ENCODE assay signal across 16 mouse cellular contexts in genomic region chr15:25929936-25930335, GRCm38 (mm10). TPM values are rescaled to one million over a fixed set of nuclear protein-coding genes. Genes with fewer than 3 reads are reported as not detected.
DNase-seq lines count a peak whose midpoint lies in the region; ATAC-seq and TF ChIP-seq lines count a peak whose summit lies in the region.
"Had no signal": no experiment of that assay in that cellular context is flagged by ENCODE, and none has a peak within 500 bp of the region (broad histone marks: within the 10 kb centered on the region; RNA-seq: fewer than 3 reads in every experiment).

No protein-coding gene starts in this region.

- H3K27me3 ChIP-seq in liver, adult 2 months (ENCODE audit: control insufficient read depth, insufficient read depth, low read length), result no peaks in the 10 kb centered on the region
- H3K27me3 ChIP-seq in liver, embryonic 11.5 days (replicated peaks; ENCODE audit: control insufficient read depth, insufficient read depth, low read length), result no peaks in the 10 kb centered on the region
- H3K27me3 ChIP-seq: midbrain, embryonic 13.5 days; stomach, embryonic 15.5 days had no signal

- TF ChIP-seq POLR2A in liver, adult 2 months (IDR thresholded peaks at IDR 0.05; ENCODE audit: extremely low read depth, insufficient read depth, low read length), result no peak

- no peaks in the 10 kb centered on the region for H3K36me3 ChIP-seq in liver, adult 2 months (ENCODE audit: control insufficient read depth, insufficient read depth, low read length)
- H3K36me3 ChIP-seq in liver, embryonic 11.5 days (ENCODE audit: control insufficient read depth, insufficient read depth, low read length), result no peaks in the 10 kb centered on the region
- H3K36me3 ChIP-seq: midbrain, embryonic 13.5 days; stomach, embryonic 15.5 days had no signal

- H3K9ac ChIP-seq in liver, adult 2 months (ENCODE audit: low read depth, low read length), result no peak overlapping the region
- no peak overlapping the region for H3K9ac ChIP-seq in liver, embryonic 11.5 days (ENCODE audit: low read depth, low read length)
- H3K9ac ChIP-seq: forebrain, postnatal 0 days; midbrain, embryonic 13.5 days; stomach, embryonic 15.5 days had no signal

- no peak for TF ChIP-seq CTCF in liver, adult 2 months (IDR thresholded peaks at IDR 0.05; ENCODE audit: low read depth, low read length)

- peaks cover 7% of the 10 kb centered on the region; the same call in 1 of the 2 replicates for H3K79me2 ChIP-seq in liver, adult 2 months (ENCODE audit: control insufficient read depth, insufficient read depth, low read length)

- H3K4me2 ChIP-seq in liver, embryonic 11.5 days, result no peak overlapping the region
- H3K4me2 ChIP-seq: midbrain, embryonic 13.5 days; stomach, embryonic 15.5 days had no signal

- H3K27ac ChIP-seq in liver, adult 2 months (replicated peaks; ENCODE audit: insufficient read depth, low read depth, low read length), result peak overlapping the region; percentile 49
- H3K27ac ChIP-seq in liver, embryonic 11.5 days (ENCODE audit: low read depth, low read length), result no peak overlapping the region
- H3K27ac ChIP-seq: macrophage; midbrain, embryonic 13.5 days; stomach, embryonic 15.5 days had no signal

- intact Hi-C loops in heart, postnatal 25 days (cut with DNase I), result no loop called here

- no peak overlapping the region for H3K4me3 ChIP-seq in liver, adult 2 months (ENCODE audit: insufficient read depth, low read depth, low read length)
- no peak overlapping the region for H3K4me3 ChIP-seq in liver, embryonic 11.5 days (ENCODE audit: low read depth, low read length)
- H3K4me3 ChIP-seq: midbrain, embryonic 13.5 days; stomach, embryonic 15.5 days had no signal

- DNase-seq in heart, adult 18-20 months, result peak; percentile 71 to 77
- DNase-seq in heart, postnatal 4 days, result no peak
- DNase-seq in liver, adult 2 months (ENCODE audit: extremely low read depth, low read depth, low spot score), result peak; percentile 78
- no peak for DNase-seq in liver, embryonic 11.5 days (ENCODE audit: low spot score)
- DNase-seq in heart, adult 9 months (ENCODE audit: low spot score in 2 of 2), result peak; percentile 65 to 75
- DNase-seq in heart, postnatal 25 days (ENCODE audit: low spot score), result peak; percentile 34
- DNase-seq in cerebellum, adult 8-10 months, result no peak
- DNase-seq: cerebellum, adult 2 months; forebrain, postnatal 0 days; thymus, postnatal 25 days had no signal

- ATAC-seq in liver, embryonic 11.5 days (replicated peaks; ENCODE audit: low FRiP score), result no peak
- ATAC-seq in erythroblast, adult 5-6 weeks (replicated peaks; ENCODE audit: low FRiP score, poor library complexity, severe bottlenecking), result no peak
- ATAC-seq: activated CD4-positive, CD25-positive, alpha-beta regulatory T cell, adult 4 months; forebrain, postnatal 0 days; inflammation-experienced regulatory T-cells, adult 6 months; midbrain, embryonic 13.5 days had no signal

- 25% methylated on average over 10 of the region's 10 CpGs for WGBS in liver, adult 2 months
- 85% methylated on average over 10 of the region's 10 CpGs for WGBS in liver, embryonic 11.5 days

- H3K4me1 ChIP-seq in liver, adult 2 months (ENCODE audit: control insufficient read depth, insufficient read depth, low read length), result peaks cover 19% of the 10 kb centered on the region
- H3K4me1 ChIP-seq in liver, embryonic 11.5 days (replicated peaks; ENCODE audit: control insufficient read depth, insufficient read depth, low read length), result no peaks in the 10 kb centered on the region; the same call in 1 of the 2 replicates

- H3K9me3 ChIP-seq in liver, embryonic 11.5 days (ENCODE audit: control insufficient read depth, low read length), result no peaks in the 10 kb centered on the region
- H3K9me3 ChIP-seq: midbrain, embryonic 13.5 days; stomach, embryonic 15.5 days had no signal

RNA-seq across cellular contexts. Expression of gene Zfp622, which starts 54.2 kb away (rescaled TPM):
- total RNA-seq in heart, adult 18-20 months (2021), result 10 to 100 TPM; 26.7 to 27.6 TPM
- 10 to 100 TPM; 21.7 to 22.0 TPM for total RNA-seq in heart, postnatal 4 days (2021)
- 15.4 and 16.4 TPM in 2 replicates for total RNA-seq in liver, adult 2 months (2014; rRNA removed)
- 12.2 and 12.8 TPM in 2 replicates for polyA plus RNA-seq in liver, adult 2 months (2012; rRNA removed)
- polyA plus RNA-seq in liver, embryonic 11.5 days (2014; fragmentation: Nextera tagmentation; extraction: Ambion mirVana), result 27.9 and 30.3 TPM in 2 replicates
- 10 to 100 TPM; 21.1 to 22.2 TPM for total RNA-seq in heart, postnatal 25 days (2021)
- total RNA-seq in erythroblast, adult 5-6 weeks (2015; ENCODE audit: low replicate concordance), result 15.7 and 27.9 TPM in 2 replicates
- 12.5 and 24.1 TPM in 2 replicates for total RNA-seq in erythroblast, adult 5-6 weeks (2017; ENCODE audit: low replicate concordance)

Comparison
In these comparisons a context has a peak if more than half of its experiments do, and no peak if none do; other contexts are left out.
1. DNase-seq: peak in heart, adult 18-20 months (2 of 2), liver, adult 2 months (single experiment), heart, adult 9 months (2 of 2) and heart, postnatal 25 days (single experiment); none in heart, postnatal 4 days (single experiment), liver, embryonic 11.5 days (single experiment) and cerebellum, adult 8-10 months (single experiment).